Mouse (Mus musculus): Measurements from ENCODE around the gene Tmem202.

DNA sequence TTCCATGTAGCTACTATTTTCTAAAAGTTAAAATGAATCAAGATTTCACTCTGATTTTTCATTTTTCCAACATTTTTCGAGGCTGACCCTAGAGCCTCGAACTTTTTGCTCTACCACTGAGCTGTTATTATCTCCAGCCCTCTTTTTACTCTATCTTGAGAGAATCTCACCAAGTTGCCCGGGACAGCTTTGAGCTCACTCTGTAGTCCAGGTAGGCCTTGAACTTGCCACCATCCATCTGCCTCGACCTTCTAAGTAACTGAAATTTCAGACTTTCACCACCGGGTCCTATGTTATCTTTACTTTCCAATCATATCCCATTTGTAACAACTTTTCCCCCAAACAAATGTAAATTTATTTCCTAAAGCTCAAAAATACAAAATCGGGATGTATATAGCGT, 54.9 kb downstream of the Tmem202 start:
- TF ChIP-seq CTCF (IDR thresholded peaks at IDR 0.05; ENCODE audit: extremely low read depth, insufficient read depth, low read length) (no peak), POLR2A (IDR thresholded peaks at IDR 0.05; ENCODE audit: extremely low read depth, insufficient read depth, low read length) (no peak)
